26 mouse cellular contexts compared by ENCODE assay signal in the genomic region with DNA sequence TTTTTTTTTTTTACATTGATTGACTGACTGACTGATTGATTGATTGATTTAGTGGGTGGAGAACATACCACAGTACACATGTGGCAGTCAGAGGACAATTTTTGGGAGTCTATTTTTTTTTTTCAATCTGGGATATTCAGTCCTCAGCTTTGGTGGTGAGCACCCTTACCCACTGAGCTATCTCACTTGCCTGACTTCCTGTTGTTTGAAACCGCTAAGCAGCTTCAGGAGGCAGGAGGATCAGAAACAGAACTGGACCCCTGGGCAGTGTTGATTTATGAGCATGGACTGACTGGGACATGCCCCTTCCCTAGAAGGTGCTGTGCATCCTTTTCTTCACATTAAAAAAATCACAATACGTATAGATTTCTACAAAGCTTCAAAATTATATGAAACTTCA.
DNase-seq lines count a peak whose midpoint lies in the region; ATAC-seq lines count a peak whose summit lies in the region.
"Had no signal": no experiment of that assay in that cellular context is flagged by ENCODE, and none has a peak within 500 bp of the region (broad histone marks: within the 10 kb centered on the region; RNA-seq: fewer than 3 reads in every experiment).

No protein-coding gene starts in this region.

- no peak overlapping the region for H3K9ac ChIP-seq in midbrain, embryonic 11.5 days (ENCODE audit: low read length)
- H3K9ac ChIP-seq in midbrain, embryonic 15.5 days: no peak overlapping the region
- H3K9ac ChIP-seq: embryonic facial prominence, embryonic 13.5 days; embryonic facial prominence, embryonic 15.5 days; forebrain, embryonic 12.5 days had no signal

- H3K4me3 ChIP-seq in midbrain, embryonic 11.5 days (ENCODE audit: low read depth, low read length): no peak overlapping the region
- no peak overlapping the region for H3K4me3 ChIP-seq in midbrain, embryonic 15.5 days
- H3K4me3 ChIP-seq: embryonic facial prominence, embryonic 13.5 days; embryonic facial prominence, embryonic 15.5 days; erythroblast, embryonic 14.5 days; forebrain, embryonic 10.5 days; forebrain, embryonic 12.5 days had no signal

- ATAC-seq in midbrain, embryonic 11.5 days (ENCODE audit: low FRiP score): no peak
- ATAC-seq in midbrain, embryonic 15.5 days (replicated peaks): no peak
- peak; percentile 40; the same call in 1 of the 2 replicates for ATAC-seq in granulocyte monocyte progenitor cell, adult 5-6 weeks (replicated peaks; ENCODE audit: poor library complexity, severe bottlenecking)
- peak; percentile 57 for ATAC-seq in megakaryocyte progenitor cell, adult 5-6 weeks (replicated peaks; ENCODE audit: poor library complexity)
- no peak for ATAC-seq in CD4-positive, CD25-positive, alpha-beta regulatory T cell, adult 4 months
- ATAC-seq: activated CD4-positive, CD25-positive, alpha-beta regulatory T cell, adult 4 months; forebrain, embryonic 14.5 days; forebrain, embryonic 16.5 days; Patski had no signal

- H3K27me3 ChIP-seq in midbrain, embryonic 11.5 days (ENCODE audit: control insufficient read depth, insufficient read depth, low read length): no peaks in the 10 kb centered on the region
- no peaks in the 10 kb centered on the region for H3K27me3 ChIP-seq in midbrain, embryonic 15.5 days (replicated peaks)
- H3K27me3 ChIP-seq: embryonic facial prominence, embryonic 13.5 days; embryonic facial prominence, embryonic 15.5 days; Patski had no signal

- no peak overlapping the region for H3K4me2 ChIP-seq in midbrain, embryonic 11.5 days
- H3K4me2 ChIP-seq in midbrain, embryonic 15.5 days: no peak overlapping the region
- H3K4me2 ChIP-seq: embryonic facial prominence, embryonic 13.5 days; embryonic facial prominence, embryonic 15.5 days; forebrain, embryonic 12.5 days had no signal

- no peaks in the 10 kb centered on the region; the same call in 1 of the 2 replicates for H3K9me3 ChIP-seq in midbrain, embryonic 11.5 days (ENCODE audit: control insufficient read depth, low read length)
- no peaks in the 10 kb centered on the region for H3K9me3 ChIP-seq in midbrain, embryonic 15.5 days
- H3K9me3 ChIP-seq: embryonic facial prominence, embryonic 13.5 days; embryonic facial prominence, embryonic 15.5 days; forebrain, embryonic 10.5 days; forebrain, embryonic 12.5 days; G1E had no signal

- WGBS in midbrain, embryonic 11.5 days: 84% methylated on average over 2 of the region's 2 CpGs
- 96% methylated on average over 2 of the region's 2 CpGs for WGBS in midbrain, embryonic 15.5 days

- intact Hi-C loops in gastrocnemius, postnatal 14 days (cut with DNase I; ENCODE audit: low total_unique reads): no loop called here

- H3K4me1 ChIP-seq in midbrain, embryonic 11.5 days (ENCODE audit: control insufficient read depth, insufficient read depth, low read length): peaks cover 9% of the 10 kb centered on the region
- peaks cover 9% of the 10 kb centered on the region for H3K4me1 ChIP-seq in midbrain, embryonic 15.5 days

- H3K27ac ChIP-seq in midbrain, embryonic 11.5 days (ENCODE audit: low read depth, low read length): no peak overlapping the region
- H3K27ac ChIP-seq in midbrain, embryonic 15.5 days: no peak overlapping the region
- H3K27ac ChIP-seq: embryonic facial prominence, embryonic 13.5 days; embryonic facial prominence, embryonic 15.5 days; forebrain, embryonic 10.5 days; forebrain, embryonic 12.5 days had no signal

- H3K36me3 ChIP-seq in midbrain, embryonic 11.5 days (ENCODE audit: control insufficient read depth, insufficient read depth, low read length): no peaks in the 10 kb centered on the region
- H3K36me3 ChIP-seq in midbrain, embryonic 15.5 days (replicated peaks): no peaks in the 10 kb centered on the region
- H3K36me3 ChIP-seq: embryonic facial prominence, embryonic 13.5 days; embryonic facial prominence, embryonic 15.5 days; forebrain, embryonic 10.5 days; forebrain, embryonic 12.5 days; G1E had no signal

- peak; percentile 37 for DNase-seq in midbrain, embryonic 11.5 days (ENCODE audit: low spot score, missing footprints)
- no peak for DNase-seq in gastrocnemius, postnatal 14 days
- no peak for DNase-seq in layer of hippocampus, adult 9-11 months
- DNase-seq: adrenal gland, adult 8-10 months; adrenal gland, postnatal 14 days; adrenal gland, postnatal 36 days; cerebellum, adult 11-12 months; cerebellum, adult 2 months; cerebellum, adult 9-10 months; cerebellum, postnatal 10 days; cerebellum, postnatal 25 days; embryo, embryonic 11 days had no signal

Comparison
In these comparisons a context has a peak if more than half of its experiments do, and no peak if none do; other contexts are left out.
1. ATAC-seq: peak in granulocyte monocyte progenitor cell, adult 5-6 weeks (single experiment) and megakaryocyte progenitor cell, adult 5-6 weeks (single experiment); none in midbrain, embryonic 11.5 days (single experiment), midbrain, embryonic 15.5 days (single experiment) and CD4-positive, CD25-positive, alpha-beta regulatory T cell, adult 4 months (single experiment).